Mouse (Mus musculus): ENCODE measurements around the gene Fnbp1. TPM values are rescaled to one million over a fixed set of nuclear protein-coding genes. Genes with fewer than 3 reads are reported as not detected.
A peak's percentile ranks its signal among the peaks of the same experiment; 100 is the strongest.

Gene Fnbp1
- total RNA-seq, 2 experiments from 2014 or later, result 104 to 118 TPM

DNA sequence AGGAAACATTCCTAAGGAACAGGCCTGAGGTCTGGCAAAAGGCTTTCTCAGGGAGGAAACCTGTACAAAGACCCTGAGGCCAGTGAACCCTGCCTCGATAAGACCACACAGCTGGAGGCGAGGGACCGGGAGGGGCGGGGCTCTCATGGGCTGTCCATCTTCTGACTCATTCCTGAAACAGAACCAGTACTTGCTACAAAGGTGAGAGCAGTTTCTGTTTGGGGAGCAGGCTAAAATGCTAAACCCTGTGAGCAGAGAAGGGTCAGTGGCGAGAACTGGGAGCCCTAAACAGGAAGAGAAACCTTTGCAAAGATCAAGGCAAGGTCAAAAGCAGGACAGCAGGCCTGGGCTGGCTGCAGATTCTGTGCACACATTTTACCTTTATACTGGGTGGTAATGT lies 47.2 kb downstream of the Fnbp1 start:
- DNase-seq, result no peak

GRCm38 (mm10) chr2:31092939-31093338 lies 48.9 kb downstream of the Fnbp1 start:
- no peak for DNase-seq

- no peak for DNase-seq
Measured at GRCm38 (mm10) chr2:31091182-31091581, 50.6 kb downstream of the Fnbp1 start.

GRCm38 (mm10) chr2:31089607-31090006 lies 52.2 kb downstream of the Fnbp1 start:
- DNase-seq, result no peak

DNA sequence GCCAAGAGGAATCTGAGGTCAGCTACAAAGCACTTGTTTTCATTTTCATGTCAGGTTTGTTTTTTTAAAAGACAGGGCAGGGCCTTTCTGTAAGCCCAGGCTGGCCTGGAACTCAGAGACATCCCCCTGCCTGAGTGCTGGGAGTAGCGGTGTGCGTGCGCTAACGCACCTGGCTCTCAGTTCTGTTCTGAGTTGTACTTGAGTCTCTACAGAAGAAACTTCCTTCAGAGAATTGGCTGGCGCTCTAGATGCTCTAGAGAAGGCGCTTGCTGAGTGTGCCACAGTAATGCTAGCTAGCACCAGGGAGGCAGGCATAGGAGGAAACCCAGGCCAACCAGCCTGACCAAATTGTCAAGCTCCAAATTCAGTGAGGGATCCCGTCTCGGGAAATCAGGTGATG lies 52.9 kb downstream of the Fnbp1 start:
- DNase-seq, result no peak

DNA sequence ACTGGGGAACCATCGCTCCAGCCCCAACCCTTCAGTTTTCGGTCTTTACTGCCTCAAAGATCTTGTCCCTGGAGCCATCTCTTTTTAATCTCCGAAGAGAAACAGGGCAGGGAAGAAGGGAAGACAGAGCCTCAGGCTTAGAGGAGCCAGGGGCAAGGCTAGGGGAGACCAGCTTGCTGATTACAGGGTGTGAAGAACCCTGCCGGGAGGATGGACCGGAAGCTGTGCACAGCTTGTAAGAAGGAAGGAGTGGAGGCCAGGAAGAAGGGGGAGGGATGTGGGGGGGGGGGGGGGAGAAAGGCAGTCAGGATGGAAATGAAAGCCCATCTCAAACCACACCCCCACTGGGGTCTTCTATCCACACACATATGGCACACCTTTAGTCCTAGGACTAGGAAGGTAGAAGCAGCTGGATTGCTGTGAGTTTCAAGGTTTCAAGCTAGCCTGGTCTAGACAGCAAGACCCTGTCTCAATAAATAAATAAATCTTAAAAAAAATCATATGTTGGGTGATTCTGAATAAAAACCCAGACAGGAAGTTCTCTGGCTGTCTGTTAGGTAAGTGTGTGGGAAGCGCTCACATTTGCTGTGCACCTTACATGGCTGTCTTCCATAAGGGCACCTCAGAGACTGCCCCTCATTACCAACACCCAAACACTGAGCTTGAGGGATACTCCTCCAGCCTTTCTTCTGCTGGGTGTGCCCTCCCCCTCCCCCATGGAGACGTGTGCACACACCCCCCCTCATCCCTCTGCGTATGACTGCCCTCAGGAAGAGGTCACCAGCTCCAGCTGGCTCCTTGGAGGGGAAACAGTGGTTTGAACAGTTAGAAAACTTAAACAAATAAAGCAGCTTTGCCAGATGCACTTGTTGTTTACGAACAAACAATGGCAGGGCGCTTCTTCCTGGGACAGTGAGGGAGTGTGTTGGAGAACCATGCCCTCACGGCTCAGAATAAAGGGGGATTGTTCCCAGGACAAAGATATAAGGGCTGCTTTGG lies 53.8 kb downstream of the Fnbp1 start:
- no peak for DNase-seq

DNA sequence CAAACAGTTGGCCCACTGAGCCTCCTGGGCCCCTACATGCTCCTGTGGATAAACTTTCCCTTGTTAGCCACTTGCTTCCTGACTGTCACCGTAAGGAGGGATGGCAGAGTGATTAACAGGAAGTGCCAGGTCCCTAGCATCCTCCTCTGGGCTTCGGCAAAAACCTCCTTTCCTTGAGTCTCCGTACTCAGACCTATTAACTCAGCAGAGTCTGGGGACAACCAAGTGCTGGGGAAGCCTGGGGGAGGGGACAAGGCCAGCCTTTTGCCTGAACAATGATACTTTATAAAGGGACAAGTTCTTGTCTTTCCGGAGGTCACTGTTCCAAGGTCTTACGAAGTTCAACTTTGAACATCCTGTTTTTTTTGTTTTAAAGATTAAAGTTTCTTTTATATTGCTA lies 54.7 kb downstream of the Fnbp1 start:
- no peak for DNase-seq

GRCm38 (mm10) chr2:31086543-31086942 lies 55.3 kb downstream of the Fnbp1 start:
- DNase-seq, result no peak

DNA sequence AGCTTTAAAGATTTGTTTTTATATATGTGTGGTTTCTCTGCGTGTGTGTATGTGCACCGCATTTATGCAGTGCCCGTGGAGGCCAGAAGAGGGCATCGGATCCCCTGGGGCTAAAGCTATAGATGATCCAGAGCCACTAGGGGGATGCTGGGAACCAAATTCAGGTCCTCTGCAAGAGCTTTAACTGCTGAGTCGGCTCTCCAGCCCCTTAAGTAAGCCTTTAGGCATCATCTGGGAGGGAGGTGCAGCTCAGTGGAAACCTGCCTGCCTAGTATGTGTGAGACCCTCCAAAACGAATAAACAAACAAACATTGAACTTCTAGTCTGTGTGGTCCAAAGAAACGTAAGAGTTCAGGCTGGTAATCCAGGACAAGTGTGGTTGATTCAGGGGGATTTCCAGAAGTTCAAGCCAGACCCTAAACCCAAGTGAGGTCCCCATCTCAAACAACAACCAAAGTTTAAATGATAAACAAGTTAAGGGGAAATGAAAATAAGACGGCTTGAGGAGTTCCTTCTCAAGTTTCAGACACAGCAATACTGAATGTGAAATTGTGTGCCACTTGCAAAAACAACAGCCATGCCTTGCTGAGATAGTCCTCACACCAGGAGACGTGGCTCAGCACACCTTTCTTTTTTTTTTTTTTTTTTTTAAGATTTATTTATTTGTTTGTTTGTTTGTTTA lies 57.5 kb downstream of the Fnbp1 start:
- no peak for DNase-seq

GRCm38 (mm10) chr2:31083372-31083771 lies 58.4 kb downstream of the Fnbp1 start:
- DNase-seq, result no peak

- DNase-seq, result no peak
Measured at GRCm38 (mm10) chr2:31082639-31083038, 59.2 kb downstream of the Fnbp1 start.

- no peak for DNase-seq
Measured at GRCm38 (mm10) chr2:31081349-31081748, 60.5 kb downstream of the Fnbp1 start.

DNA sequence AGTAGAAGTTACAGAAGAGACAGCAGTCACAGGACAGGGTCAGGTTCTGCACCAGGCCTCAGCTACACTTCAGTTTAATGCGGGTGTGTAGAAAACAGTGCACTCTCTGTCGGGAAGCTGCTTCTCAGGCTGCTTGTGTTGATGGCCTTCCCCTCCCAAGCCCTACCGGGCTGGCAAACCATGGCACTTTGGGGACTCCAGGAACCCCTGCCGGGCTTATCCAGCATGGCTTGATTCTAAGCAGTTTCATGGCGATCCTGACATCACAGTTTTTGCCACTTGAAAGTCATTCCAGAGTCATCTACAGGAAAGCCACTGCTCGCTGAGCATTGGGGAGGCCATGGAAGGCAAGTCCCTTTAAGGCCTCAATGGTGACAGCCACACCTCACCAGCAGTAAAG lies 62.7 kb downstream of the Fnbp1 start:
- no peak for DNase-seq

- no peak for DNase-seq
Measured at GRCm38 (mm10) chr2:31077574-31077973, 64.2 kb downstream of the Fnbp1 start.

DNA sequence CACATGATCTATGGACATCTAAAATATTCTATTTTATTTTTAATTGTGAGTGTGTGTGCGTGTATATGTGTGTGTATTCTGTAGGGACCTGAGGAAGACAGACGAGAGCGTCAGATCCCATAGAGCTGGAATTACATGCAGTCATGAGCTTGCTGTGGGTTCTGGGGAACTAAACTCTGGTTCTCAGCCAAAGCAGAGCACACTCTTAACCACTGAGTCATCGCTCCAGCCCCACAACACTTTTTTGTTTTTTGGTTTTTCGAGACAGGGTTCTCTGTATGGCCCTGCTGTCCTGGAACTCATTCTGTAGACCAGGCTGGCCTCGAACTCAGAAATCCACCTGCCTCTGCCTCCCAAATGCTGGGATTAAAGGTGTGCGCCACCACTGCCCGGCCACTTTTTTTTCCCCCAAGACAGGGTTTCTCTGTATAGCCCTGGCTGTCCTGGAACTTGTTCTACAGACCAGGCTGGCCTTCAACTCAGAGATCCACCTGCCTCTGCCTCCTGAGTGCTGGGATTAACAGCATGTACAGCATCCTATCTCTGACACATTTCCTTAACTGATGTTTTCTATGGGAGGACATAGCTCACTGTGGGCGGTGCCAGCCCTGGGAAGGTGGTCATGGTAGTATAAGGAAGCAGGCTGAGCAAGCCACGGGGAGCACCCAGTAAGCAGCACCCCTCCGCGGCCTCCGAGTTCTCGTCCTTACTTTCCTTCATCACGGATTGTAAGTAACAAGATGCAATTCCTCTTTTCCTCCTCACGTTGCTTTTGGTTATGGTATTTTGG lies 65.3 kb downstream of the Fnbp1 start:
- DNase-seq, result no peak

DNA sequence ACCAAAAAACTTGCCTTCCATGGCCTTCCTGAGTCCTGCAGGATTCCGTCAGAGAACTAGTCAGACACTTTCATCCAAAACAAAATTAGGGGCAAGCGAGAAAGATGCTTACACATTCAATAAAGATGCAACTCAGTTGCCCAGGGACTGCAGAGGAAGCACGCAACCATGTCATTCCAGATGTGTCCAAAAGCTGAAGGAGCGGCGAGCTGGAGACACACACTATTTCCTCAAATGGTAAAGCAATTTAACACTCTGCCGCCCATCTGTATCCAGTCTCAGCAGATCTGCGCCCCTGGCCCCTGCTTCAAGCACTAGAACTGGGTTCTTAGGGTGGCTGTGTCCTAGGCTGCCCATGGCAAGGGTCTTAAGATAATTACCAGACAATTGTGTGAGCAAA lies 66.0 kb downstream of the Fnbp1 start:
- DNase-seq, result no peak

- DNase-seq, result no peak
Measured at GRCm38 (mm10) chr2:31075168-31075567, 66.6 kb downstream of the Fnbp1 start.

DNA sequence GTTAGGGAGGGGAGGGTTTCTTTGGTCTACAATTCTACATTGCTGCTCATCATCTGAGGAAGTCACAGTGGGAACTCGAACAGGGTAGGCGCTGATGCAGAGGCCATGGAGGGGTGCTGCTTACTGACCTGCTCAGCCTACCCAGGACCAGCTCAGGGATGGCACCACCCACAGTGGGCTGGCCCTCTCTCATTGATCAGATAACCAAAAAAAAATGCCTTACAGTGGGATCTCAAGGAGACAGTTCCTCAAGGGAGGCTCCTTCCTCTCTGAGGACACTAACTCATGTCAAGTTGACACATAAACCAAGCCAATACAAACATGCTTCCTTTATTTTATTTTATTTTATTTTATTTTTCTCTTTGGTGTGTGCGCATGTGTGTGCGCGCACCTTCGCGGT lies 72.3 kb downstream of the Fnbp1 start:
- no peak for DNase-seq

- DNase-seq, result no peak
Measured at GRCm38 (mm10) chr2:31069114-31069445, 72.7 kb downstream of the Fnbp1 start.

DNA sequence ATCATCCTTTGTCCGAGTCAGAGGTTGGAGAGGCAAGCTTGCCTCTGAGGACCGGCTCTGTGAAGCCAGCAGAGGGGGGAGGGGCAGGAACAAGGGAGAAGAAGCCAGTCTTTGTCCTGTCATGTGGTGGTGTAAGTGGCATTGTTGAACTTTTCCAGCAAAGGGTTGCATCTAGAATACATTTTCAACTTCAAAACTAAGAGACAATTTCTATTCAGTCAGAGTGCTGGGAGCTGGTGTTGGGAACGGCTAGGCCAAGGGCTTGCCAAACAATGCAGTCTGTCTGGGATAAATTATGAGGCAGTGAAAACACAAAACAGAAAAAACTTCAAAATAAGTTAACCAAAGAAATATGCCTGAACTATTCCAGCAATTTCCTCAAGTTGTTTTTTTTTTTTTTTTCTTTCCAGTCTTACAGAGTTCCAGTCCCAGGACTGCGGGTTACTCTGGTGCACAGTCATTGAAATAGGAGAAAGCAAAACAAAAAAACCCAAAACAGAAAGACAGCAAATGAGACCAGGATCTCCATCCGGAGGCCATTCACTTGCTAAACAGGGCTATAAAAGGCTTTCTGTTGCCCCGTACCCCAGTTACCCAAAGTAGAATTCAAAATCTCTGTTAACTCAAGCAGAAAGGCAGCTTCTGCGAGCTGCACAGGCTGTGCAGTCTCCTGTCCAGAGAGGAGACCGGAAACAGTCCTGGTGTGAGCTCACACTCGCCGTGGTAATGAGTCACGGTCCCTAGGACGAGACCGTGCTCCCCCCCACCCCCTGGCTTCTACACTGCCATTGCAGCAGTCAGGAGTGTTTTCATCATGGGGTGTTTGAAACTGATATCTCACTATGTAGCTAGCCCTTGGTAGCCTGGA lies 73.3 kb downstream of the Fnbp1 start:
- DNase-seq, result peak; percentile 41 to 69

DNA sequence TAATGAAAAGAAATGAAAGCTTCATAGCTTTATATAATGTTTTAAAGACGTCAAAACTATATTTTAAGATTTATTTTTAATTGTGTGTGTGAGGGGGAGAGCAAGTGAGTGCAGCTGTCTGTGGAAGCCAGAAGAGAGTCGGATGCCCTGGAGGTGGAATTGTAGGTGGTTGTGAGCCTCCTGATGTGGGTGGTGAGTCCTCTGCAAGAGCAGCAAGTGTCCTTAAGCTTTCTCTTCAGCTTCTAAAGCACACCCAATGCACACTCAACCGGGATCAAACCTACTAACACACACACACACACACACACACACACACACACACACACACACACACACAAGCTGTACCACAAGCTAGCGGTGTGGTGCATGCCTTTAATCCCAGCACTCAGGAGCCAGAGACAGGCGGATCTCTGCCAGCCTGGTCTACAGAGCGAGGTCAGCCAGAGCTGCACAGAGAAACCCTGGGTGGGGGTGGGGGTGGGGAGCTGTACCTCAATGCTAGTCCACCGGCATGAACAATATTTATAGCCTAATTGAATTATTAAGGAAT lies 74.0 kb downstream of the Fnbp1 start:
- no peak for DNase-seq

Data from layer of hippocampus, postnatal 36 days (tissue).